Mouse (Mus musculus): ENCODE data around the gene Mgat5b. TPM values are rescaled to one million over a fixed set of nuclear protein-coding genes. Genes with fewer than 3 reads are reported as not detected.

Gene Mgat5b
- polyA plus RNA-seq (2016; fragmentation: Nextera tagmentation; extraction: Ambion mirVana): 3.8 and 4.4 TPM in 2 replicates

DNA sequence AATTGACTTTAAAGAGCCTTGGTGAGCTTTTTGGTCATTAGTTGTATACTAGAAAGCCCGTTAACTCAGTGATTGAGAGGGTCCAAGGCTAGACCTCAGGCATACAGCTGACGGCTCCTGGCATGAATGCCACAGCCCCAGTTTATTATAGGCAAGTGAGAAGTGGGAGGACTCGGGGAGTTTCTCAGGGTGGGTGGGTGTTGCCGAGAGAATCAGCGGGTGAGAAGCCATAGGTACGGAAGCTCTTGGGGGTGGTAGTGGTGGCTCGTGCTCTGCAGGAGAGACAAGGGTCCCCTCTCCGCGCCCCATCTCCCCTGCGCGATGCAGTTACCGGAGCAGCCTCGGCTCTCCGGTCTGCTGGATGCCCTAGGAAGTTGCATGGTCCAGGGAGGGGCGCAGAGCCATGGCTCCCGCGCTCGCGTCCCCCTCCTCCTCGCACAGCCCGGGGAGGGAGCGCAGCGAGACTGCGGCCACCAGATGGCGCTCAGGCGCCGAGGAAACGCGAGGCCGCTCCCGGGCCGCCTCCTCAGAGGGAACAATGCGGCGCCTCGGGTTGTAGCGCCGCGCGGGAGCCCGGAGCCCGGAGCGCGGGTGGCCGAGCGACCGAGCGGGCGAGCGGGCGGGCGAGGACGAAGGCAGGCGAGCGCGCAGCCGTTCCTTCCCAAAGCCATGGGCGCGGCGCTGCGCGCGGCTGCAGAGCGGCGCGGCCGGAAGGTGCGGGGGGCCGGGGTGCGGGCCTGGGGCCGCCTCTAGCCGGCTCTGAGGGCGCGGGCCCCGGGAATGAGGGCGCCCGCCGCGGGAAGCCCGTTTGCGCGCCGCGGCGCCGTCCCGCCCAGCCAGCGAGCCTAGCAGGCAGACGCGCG lies at the start of gene Mgat5b:
TSS of gene Mgat5b (plus strand) at position 541 of the 863 bp plus-strand sequence.
- H3K9ac ChIP-seq: peak within 1 kb of the TSS; percentile 78
- no peak within 1 kb of the TSS for H3K27ac ChIP-seq

GRCm38 (mm10) chr11:116869223-116869622 lies 49.4 kb upstream of the Mgat5b start:
- Histone ChIP-seq H3K4me1 (no peaks in the 10 kb centered on the region), H3K27me3 (no peaks in the 10 kb centered on the region), H3K9ac (no peak overlapping the region), H3K9me3 (no peaks in the 10 kb centered on the region), H3K27ac (0 out of 2 replicates have a peak overlapping the region, but pooled peaks have one; percentile 11), H3K36me3 (peaks cover 65% of the 10 kb centered on the region), H3K4me3 (no peak overlapping the region), H3K4me2 (replicated peaks) (no peak overlapping the region)
- no peak for ATAC-seq (ENCODE audit: insufficient number of reproducible peaks, insufficient read depth, low FRiP score, low TSS enrichment)
- 77% methylated on average over 8 of the region's 8 CpGs for WGBS

More for the DNA sequence above, at the start of gene Mgat5b:
- 0 out of 2 replicates have a peak, but pooled peaks cover 4% of the 10 kb centered on the region for H3K4me1 ChIP-seq
- peak; percentile 64; the same call in 1 of the 2 replicates for ATAC-seq (ENCODE audit: insufficient number of reproducible peaks, insufficient read depth, low FRiP score, low TSS enrichment)
- no peaks in the 10 kb centered on the region for H3K9me3 ChIP-seq
- H3K27me3 ChIP-seq: peaks cover 64% of the 10 kb centered on the region
- peak within 1 kb of the TSS; percentile 60 for H3K4me3 ChIP-seq
- 2% methylated on average over 77 of the region's 90 CpGs for WGBS
- no peaks in the 10 kb centered on the region for H3K36me3 ChIP-seq
- H3K4me2 ChIP-seq (replicated peaks): peak within 1 kb of the TSS; percentile 97

DNA sequence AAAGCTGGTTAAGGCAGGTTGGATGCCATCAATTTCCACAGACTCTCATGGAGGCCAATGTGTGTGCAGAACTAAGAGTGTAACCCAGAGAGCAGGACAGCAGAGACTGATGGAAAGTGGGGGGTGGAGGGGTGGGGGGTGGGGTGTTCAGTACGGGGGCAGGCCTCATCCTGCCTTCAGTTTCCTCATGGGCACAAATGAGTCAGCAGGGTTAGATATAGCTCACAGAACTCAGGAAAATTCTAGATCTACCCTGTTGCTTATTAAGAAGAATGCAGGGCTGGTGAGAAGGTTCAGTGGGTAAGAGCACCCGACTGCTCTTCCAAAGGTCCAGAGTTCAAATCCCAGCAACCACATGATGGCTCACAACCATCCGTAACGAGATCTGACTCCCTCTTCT lies 49.0 kb upstream of the Mgat5b start:
- Histone ChIP-seq H3K4me3 (no peak overlapping the region), H3K27ac (no peak overlapping the region)

DNA sequence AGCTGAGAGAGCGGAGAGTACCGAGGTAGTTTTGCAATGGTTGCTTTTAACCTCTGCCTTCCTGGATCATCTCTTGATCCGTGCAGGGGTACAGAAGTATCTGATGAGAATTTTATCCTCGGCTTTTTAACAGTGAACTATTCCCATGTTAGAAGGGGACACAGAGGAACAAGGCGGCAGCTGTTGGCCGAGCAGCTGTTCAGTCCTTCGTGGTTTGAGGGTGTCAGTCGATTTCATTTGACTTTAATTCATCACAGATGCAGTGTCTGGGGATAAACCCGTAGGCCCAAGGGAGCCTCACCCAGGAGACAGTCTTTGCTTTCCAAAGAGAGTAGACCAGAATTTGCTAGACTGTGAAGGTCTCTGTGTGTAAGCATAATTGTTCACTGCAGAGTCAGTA lies 47.1 kb upstream of the Mgat5b start:
- Histone ChIP-seq H3K9ac (no peak overlapping the region), H3K4me1 (no peaks in the 10 kb centered on the region), H3K4me2 (replicated peaks) (no peak overlapping the region), H3K9me3 (no peaks in the 10 kb centered on the region), H3K27me3 (no peaks in the 10 kb centered on the region), H3K27ac (no peak overlapping the region), H3K4me3 (no peak overlapping the region), H3K36me3 (peaks cover 56% of the 10 kb centered on the region)
- ATAC-seq (ENCODE audit: insufficient number of reproducible peaks, insufficient read depth, low FRiP score, low TSS enrichment): no peak
- 80% methylated on average over 9 of the region's 9 CpGs for WGBS

More for the DNA sequence above, 49.0 kb upstream of the Mgat5b start:
- no peaks in the 10 kb centered on the region for H3K27me3 ChIP-seq
- no peaks in the 10 kb centered on the region for H3K9me3 ChIP-seq
- H3K9ac ChIP-seq: no peak overlapping the region
- no peak overlapping the region for H3K4me2 ChIP-seq (replicated peaks)
- no peaks in the 10 kb centered on the region for H3K4me1 ChIP-seq
- ATAC-seq (ENCODE audit: insufficient number of reproducible peaks, insufficient read depth, low FRiP score, low TSS enrichment): no peak
- WGBS: 72% methylated on average over 4 of the region's 4 CpGs
- peaks cover 65% of the 10 kb centered on the region for H3K36me3 ChIP-seq

- Histone ChIP-seq H3K9me3 (no peaks in the 10 kb centered on the region), H3K4me2 (replicated peaks) (no peak overlapping the region), H3K27ac (no peak overlapping the region), H3K9ac (no peak overlapping the region), H3K4me1 (no peaks in the 10 kb centered on the region), H3K4me3 (no peak overlapping the region), H3K27me3 (no peaks in the 10 kb centered on the region), H3K36me3 (peaks cover 43% of the 10 kb centered on the region)
- 72% methylated on average over 20 of the region's 20 CpGs for WGBS
- ATAC-seq (ENCODE audit: insufficient number of reproducible peaks, insufficient read depth, low FRiP score, low TSS enrichment): no peak
Measured at GRCm38 (mm10) chr11:116873987-116874386, 44.7 kb upstream of the Mgat5b start.

GRCm38 (mm10) chr11:116878454-116878853 lies 40.2 kb upstream of the Mgat5b start:
- Histone ChIP-seq H3K4me1 (no peaks in the 10 kb centered on the region), H3K9ac (no peak overlapping the region), H3K27ac (no peak overlapping the region), H3K4me2 (replicated peaks) (no peak overlapping the region), H3K27me3 (no peaks in the 10 kb centered on the region), H3K4me3 (no peak overlapping the region), H3K9me3 (no peaks in the 10 kb centered on the region), H3K36me3 (peaks cover 18% of the 10 kb centered on the region)
- 91% methylated on average over 8 of the region's 8 CpGs for WGBS
- ATAC-seq (ENCODE audit: insufficient number of reproducible peaks, insufficient read depth, low FRiP score, low TSS enrichment): no peak

- no peak for ATAC-seq (ENCODE audit: insufficient number of reproducible peaks, insufficient read depth, low FRiP score, low TSS enrichment)
- Histone ChIP-seq H3K27ac (no peak overlapping the region), H3K4me3 (no peak overlapping the region), H3K9ac (no peak overlapping the region), H3K4me1 (peaks cover 4% of the 10 kb centered on the region), H3K27me3 (no peaks in the 10 kb centered on the region), H3K36me3 (no peaks in the 10 kb centered on the region), H3K4me2 (replicated peaks) (no peak overlapping the region), H3K9me3 (no peaks in the 10 kb centered on the region)
- WGBS: 65% methylated on average over 7 of the region's 7 CpGs
Measured at GRCm38 (mm10) chr11:116880839-116881238, 37.8 kb upstream of the Mgat5b start.

DNA sequence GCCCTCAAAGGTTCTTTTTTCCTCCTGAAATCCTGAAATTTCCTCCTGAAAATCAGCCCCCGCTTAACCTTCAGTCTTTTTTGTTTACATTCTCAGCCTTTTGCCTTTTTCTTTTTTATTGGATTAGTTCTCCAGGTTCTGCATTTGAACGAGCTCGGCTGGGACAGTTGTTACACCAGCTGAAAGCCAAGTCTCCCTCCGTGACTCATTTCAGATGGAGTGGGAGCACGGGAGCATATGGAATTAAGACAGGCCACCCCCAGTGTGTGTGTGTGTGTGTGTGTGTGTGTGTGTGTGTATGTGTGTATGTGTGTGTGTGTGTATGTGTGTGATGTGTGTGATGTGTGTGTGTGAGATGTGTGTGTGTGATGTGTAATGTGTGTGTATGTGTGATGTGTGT lies 37.2 kb upstream of the Mgat5b start:
- H3K4me2 ChIP-seq (replicated peaks): no peak overlapping the region
- H3K9ac ChIP-seq: no peak overlapping the region
- H3K4me1 ChIP-seq: peaks cover 8% of the 10 kb centered on the region
- no peaks in the 10 kb centered on the region for H3K36me3 ChIP-seq
- H3K27ac ChIP-seq: no peak overlapping the region
- H3K27me3 ChIP-seq: 0 out of 2 replicates have a peak, but pooled peaks cover 3% of the 10 kb centered on the region
- H3K4me3 ChIP-seq: no peak overlapping the region
- 63% methylated on average over 5 of the region's 5 CpGs for WGBS
- ATAC-seq (ENCODE audit: insufficient number of reproducible peaks, insufficient read depth, low FRiP score, low TSS enrichment): no peak
- H3K9me3 ChIP-seq: no peaks in the 10 kb centered on the region

DNA sequence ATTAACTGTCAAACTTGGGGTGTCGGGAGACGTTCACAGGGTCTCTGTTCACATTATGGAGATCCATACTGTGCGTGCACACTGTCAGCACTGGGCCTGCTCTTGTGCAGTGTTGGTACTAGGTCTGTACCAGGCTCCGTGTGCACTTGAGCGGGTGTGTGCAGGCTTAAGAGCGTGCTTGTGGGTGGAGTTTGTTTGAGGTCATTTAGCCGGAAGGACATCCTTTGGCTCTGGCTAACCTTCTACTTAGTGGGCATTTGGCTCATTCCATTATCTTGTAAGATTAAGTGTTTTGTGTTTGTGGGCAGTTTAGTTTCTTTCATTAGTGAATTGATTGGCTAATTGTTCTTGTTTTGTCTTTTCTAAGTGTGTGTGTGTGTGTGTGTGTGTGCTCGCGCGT lies 36.2 kb upstream of the Mgat5b start:
- no peak for ATAC-seq (ENCODE audit: insufficient number of reproducible peaks, insufficient read depth, low FRiP score, low TSS enrichment)
- Histone ChIP-seq H3K4me1 (peaks cover 8% of the 10 kb centered on the region), H3K4me3 (no peak overlapping the region), H3K36me3 (no peaks in the 10 kb centered on the region), H3K4me2 (replicated peaks) (no peak overlapping the region), H3K9ac (no peak overlapping the region), H3K9me3 (no peaks in the 10 kb centered on the region), H3K27ac (no peak overlapping the region), H3K27me3 (peaks cover 7% of the 10 kb centered on the region; the same call in 1 of the 2 replicates)
- 82% methylated on average over 10 of the region's 10 CpGs for WGBS

DNA sequence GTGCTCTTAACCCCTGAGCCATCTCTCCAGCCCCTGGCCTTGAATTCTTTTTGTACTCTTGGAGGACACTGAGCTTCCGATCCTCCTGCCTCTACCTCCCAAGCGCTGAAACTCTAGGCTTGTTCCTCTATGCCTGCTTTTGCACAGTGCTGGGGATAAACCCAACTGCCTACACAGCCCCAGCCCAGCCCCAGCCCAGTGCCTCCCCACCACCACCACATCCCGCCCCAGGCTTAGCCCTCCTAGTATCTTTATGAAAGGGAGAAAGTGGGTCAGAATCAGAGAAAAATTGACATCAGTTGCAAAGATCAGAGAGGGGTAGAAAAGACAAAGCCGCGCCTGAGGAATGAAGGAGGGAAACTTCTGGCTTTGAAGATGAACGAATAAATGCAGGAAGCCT lies 34.6 kb upstream of the Mgat5b start:
- H3K27ac ChIP-seq: no peak overlapping the region
- 84% methylated on average over 6 of the region's 6 CpGs for WGBS
- no peak for ATAC-seq (ENCODE audit: insufficient number of reproducible peaks, insufficient read depth, low FRiP score, low TSS enrichment)
- H3K4me2 ChIP-seq (replicated peaks): no peak overlapping the region
- H3K4me1 ChIP-seq: peaks cover 8% of the 10 kb centered on the region
- H3K36me3 ChIP-seq: no peaks in the 10 kb centered on the region
- no peaks in the 10 kb centered on the region for H3K9me3 ChIP-seq
- H3K4me3 ChIP-seq: no peak overlapping the region
- no peak overlapping the region for H3K9ac ChIP-seq
- peaks cover 7% of the 10 kb centered on the region; the same call in 1 of the 2 replicates for H3K27me3 ChIP-seq

DNA sequence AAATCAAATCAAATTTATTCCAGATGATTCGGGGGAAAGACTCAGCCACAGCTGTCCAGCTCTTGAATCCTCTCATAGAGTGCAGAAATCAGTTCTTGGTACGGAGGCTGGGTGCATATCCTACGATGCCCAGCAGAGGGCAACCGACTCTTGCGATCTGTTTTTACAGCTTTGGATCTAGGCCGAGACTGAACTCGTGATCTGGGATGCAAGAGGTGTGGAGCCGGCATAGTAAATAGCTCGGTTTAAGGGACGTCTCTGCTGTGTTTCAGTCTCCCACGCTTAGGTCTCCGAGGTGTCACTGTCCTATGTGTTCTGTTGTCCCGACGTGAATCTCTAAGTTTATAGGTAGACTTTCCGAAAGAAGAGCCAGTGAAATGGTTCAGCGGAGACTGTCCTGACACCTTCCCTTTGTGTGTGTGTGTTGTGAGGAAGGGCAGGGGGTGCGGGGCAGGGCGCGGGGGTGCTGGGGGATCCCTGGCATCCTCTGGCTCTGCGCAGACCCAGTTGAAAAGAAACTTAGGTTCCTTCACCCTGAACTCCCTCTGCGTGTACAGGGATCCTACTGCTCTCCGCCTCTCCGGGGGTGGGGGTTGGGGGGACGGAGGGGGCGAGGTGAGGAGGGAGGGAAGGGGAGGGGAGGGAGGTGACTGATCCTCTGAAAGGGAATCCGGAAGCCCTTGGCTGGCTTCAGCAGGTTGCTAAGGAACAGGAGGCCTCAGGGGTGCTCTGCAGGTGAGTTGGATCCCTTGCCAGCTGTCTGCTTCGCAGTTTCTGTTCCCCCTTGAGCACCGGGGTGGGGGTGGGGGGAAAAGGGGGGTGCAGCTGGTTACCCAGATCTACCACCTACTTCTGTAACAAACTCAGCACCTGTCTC lies 33.1 kb upstream of the Mgat5b start:
- peak; percentile 42; the same call in 1 of the 2 replicates for ATAC-seq (ENCODE audit: insufficient number of reproducible peaks, insufficient read depth, low FRiP score, low TSS enrichment)
- Histone ChIP-seq H3K4me1 (peaks cover 8% of the 10 kb centered on the region), H3K27ac (no peak overlapping the region), H3K4me3 (peak overlapping the region; percentile 18), H3K27me3 (peaks cover 10% of the 10 kb centered on the region; the same call in 1 of the 2 replicates), H3K9ac (peak overlapping the region; percentile 30; the same call in 1 of the 2 replicates), H3K36me3 (no peaks in the 10 kb centered on the region), H3K9me3 (no peaks in the 10 kb centered on the region), H3K4me2 (replicated peaks) (peak overlapping the region; percentile 51)
- 3% methylated on average over 26 of the region's 28 CpGs for WGBS
